Mouse (Mus musculus) intestine, postnatal 0 days (tissue): ENCODE measurements around the gene Pcdh11x. TPM values are rescaled to one million over a fixed set of nuclear protein-coding genes. Genes with fewer than 3 reads are reported as not detected.
A peak's percentile ranks its signal among the peaks of the same experiment; 100 is the strongest.

ENCODE experiments used
- ATAC-seq: fragments of 200-750 bp; cut with Nextera tagmentation; 2 replicates; pipeline ENCODE4 v1.8.0; 2017; ENCODE audit warnings: mild to moderate bottlenecking, moderate TSS enrichment, moderate library complexity
- H3K27ac ChIP-seq: fragments of 300-500 bp; sonication (generic); 2 replicates; pipeline ENCODE4 v1.5.1; 2014; ENCODE audit warnings: mild to moderate bottlenecking, low read depth, low read length, moderate library complexity
- H3K27me3 ChIP-seq: fragments of 300-500 bp; sonication (generic); replicated peaks from 2 replicates; pipeline ENCODE4 v1.6.1; 2014; ENCODE audit warnings: low read length, mixed read lengths; ENCODE audit not compliant: control insufficient read depth, insufficient read depth
- H3K36me3 ChIP-seq: fragments of 300-500 bp; sonication (generic); 2 replicates; pipeline ENCODE4 v1.6.1; 2014; ENCODE audit warnings: mild to moderate bottlenecking, moderate library complexity; ENCODE audit not compliant: control insufficient read depth, insufficient read depth
- H3K4me1 ChIP-seq: fragments of 300-500 bp; sonication (generic); replicated peaks from 2 replicates; pipeline ENCODE4 v1.6.1; 2014; ENCODE audit warnings: antibody characterized with exemption, low read length, mixed read lengths; ENCODE audit not compliant: control insufficient read depth, insufficient read depth
- H3K4me2 ChIP-seq: fragments of 300-500 bp; sonication (generic); replicated peaks from 2 replicates; pipeline ENCODE4 v1.6.1; 2014; ENCODE audit warnings: low read depth, mild to moderate bottlenecking, moderate library complexity
- H3K4me3 ChIP-seq: fragments of 300-500 bp; sonication (generic); 2 replicates; pipeline ENCODE4 v1.5.1; 2014; ENCODE audit warnings: low read depth, low read length
- H3K9ac ChIP-seq: fragments of 300-500 bp; sonication (generic); 2 replicates; pipeline ENCODE4 v1.6.1; 2014; ENCODE audit warnings: mild to moderate bottlenecking, low read depth, low read length
- H3K9me3 ChIP-seq: fragments of 300-500 bp; sonication (generic); 2 replicates; pipeline ENCODE4 v1.6.1; 2016; ENCODE audit warnings: mixed run types; ENCODE audit not compliant: control insufficient read depth
- CTCF ChIP-seq: sonication (generic); IDR thresholded peaks from 2 replicates; pipeline ENCODE4 v1.5.1; 2016; ENCODE audit warnings: low read depth, mild to moderate bottlenecking, control low read depth, antibody characterized with exemption, moderate library complexity
- WGBS: fragments of 180-500 bp; shearing (Covaris S2); extraction: QIAGEN DNeasy Blood & Tissue Kit; methylation state at CpG from one replicate; pipeline ENCODE4 v1.1.7; 2014; 5-methylcytosine and 5-hydroxymethylcytosine counted together
- polyA plus RNA-seq: library from polyadenylated mRNA; unstranded; fragments of >200 nt; fragmentation: Nextera tagmentation; extraction: Ambion mirVana; gene quantifications from 2 replicates; pipeline ENCODE4 v1.2.1, GENCODE M21; 2015

The Pcdh11x gene
- 0.40 and 0.47 TPM in 2 replicates for polyA plus RNA-seq

GRCm38 (mm10) chrX:120290011-120290899 is at the start of gene Pcdh11x:
TSS of gene Pcdh11x (plus strand) at chrX:120290259.
- H3K36me3 ChIP-seq, result no peaks in the 10 kb centered on the region
- H3K9ac ChIP-seq, result no peak within 1 kb of the TSS
- peak within 1 kb of the TSS; percentile 38 for H3K4me3 ChIP-seq
- no peaks in the 10 kb centered on the region for H3K9me3 ChIP-seq
- H3K4me1 ChIP-seq, result no peaks in the 10 kb centered on the region
- no peak for ATAC-seq
- WGBS, result 8% methylated on average over 38 of the region's 40 CpGs
- peak within 1 kb of the TSS; percentile 73 for H3K4me2 ChIP-seq
- H3K27me3 ChIP-seq, result 0 out of 2 replicates have a peak, but pooled peaks cover 3% of the 10 kb centered on the region
- no peak within 1 kb of the TSS for H3K27ac ChIP-seq
- no peak for TF ChIP-seq CTCF

GRCm38 (mm10) chrX:120260089-120260488 is 30.0 kb upstream of the Pcdh11x start:
- Histone ChIP-seq H3K9ac (no peak overlapping the region), H3K4me2 (no peak overlapping the region), H3K9me3 (no peaks in the 10 kb centered on the region), H3K36me3 (no peaks in the 10 kb centered on the region), H3K27me3 (no peaks in the 10 kb centered on the region), H3K4me1 (no peaks in the 10 kb centered on the region), H3K27ac (no peak overlapping the region), H3K4me3 (no peak overlapping the region)
- TF ChIP-seq CTCF, result no peak
- no peak for ATAC-seq
- 66% methylated on average over 2 of the region's 2 CpGs for WGBS

GRCm38 (mm10) chrX:120285522-120285921 is 4.5 kb upstream of the Pcdh11x start:
- TF ChIP-seq CTCF, result peak; percentile 17; the same call in 1 of the 2 replicates
- Histone ChIP-seq H3K4me3 (no peak overlapping the region), H3K27ac (no peak overlapping the region)

GRCm38 (mm10) chrX:120287502-120287901 is 2.6 kb upstream of the Pcdh11x start:
- H3K9me3 ChIP-seq, result no peaks in the 10 kb centered on the region
- H3K4me3 ChIP-seq, result no peak overlapping the region
- H3K4me2 ChIP-seq, result no peak overlapping the region
- 0 out of 2 replicates have a peak, but pooled peaks cover 2% of the 10 kb centered on the region for H3K27me3 ChIP-seq
- ATAC-seq, result no peak
- H3K36me3 ChIP-seq, result no peaks in the 10 kb centered on the region
- TF ChIP-seq CTCF, result peak; percentile 41
- no peaks in the 10 kb centered on the region for H3K4me1 ChIP-seq
- no peak overlapping the region for H3K9ac ChIP-seq
- 4% methylated on average over 1 of the region's 1 CpGs for WGBS
- no peak overlapping the region for H3K27ac ChIP-seq

More at GRCm38 (mm10) chrX:120285522-120285921, 4.5 kb upstream of the Pcdh11x start:
- ATAC-seq, result no peak
- Histone ChIP-seq H3K36me3 (no peaks in the 10 kb centered on the region), H3K4me1 (no peaks in the 10 kb centered on the region), H3K9ac (no peak overlapping the region), H3K27me3 (no peaks in the 10 kb centered on the region), H3K4me2 (no peak overlapping the region), H3K9me3 (no peaks in the 10 kb centered on the region)

- Histone ChIP-seq H3K27me3 (0 out of 2 replicates have a peak, but pooled peaks cover 3% of the 10 kb centered on the region), H3K27ac (no peak overlapping the region), H3K4me1 (no peaks in the 10 kb centered on the region), H3K4me2 (peak overlapping the region; percentile 73), H3K9ac (no peak overlapping the region), H3K9me3 (no peaks in the 10 kb centered on the region), H3K4me3 (peak overlapping the region; percentile 38), H3K36me3 (no peaks in the 10 kb centered on the region)
- no peak for ATAC-seq
- WGBS, result 8% methylated on average over 18 of the region's 18 CpGs
- no peak for TF ChIP-seq CTCF
Measured at GRCm38 (mm10) chrX:120290900-120291280, 831 bp downstream of the Pcdh11x start.

- H3K27me3 ChIP-seq, result 0 out of 2 replicates have a peak, but pooled peaks cover 3% of the 10 kb centered on the region
- H3K36me3 ChIP-seq, result no peaks in the 10 kb centered on the region
- peak overlapping the region; percentile 73; the same call in 1 of the 2 replicates for H3K4me2 ChIP-seq
- no peak for ATAC-seq
- no peak overlapping the region for H3K4me3 ChIP-seq
- no peak overlapping the region for H3K27ac ChIP-seq
- H3K4me1 ChIP-seq, result no peaks in the 10 kb centered on the region
- no peak for TF ChIP-seq CTCF
- H3K9ac ChIP-seq, result no peak overlapping the region
- H3K9me3 ChIP-seq, result no peaks in the 10 kb centered on the region
- WGBS, result 23% methylated on average over 13 of the region's 13 CpGs
Measured at GRCm38 (mm10) chrX:120291696-120292095, 1.6 kb downstream of the Pcdh11x start.
